Mouse (Mus musculus) c-Kit-positive CD71-negative TER-119-negative erythroid progenitor cells, embryonic 14.5 days (primary cell): ENCODE measurements around the gene Tgoln1.

Source experiments
- DNase-seq: peaks from one replicate; pipeline ENCODE4 v3.0.0-alpha.2; 2013; ENCODE audit warnings: low read depth

Tgoln1 gene

DNA sequence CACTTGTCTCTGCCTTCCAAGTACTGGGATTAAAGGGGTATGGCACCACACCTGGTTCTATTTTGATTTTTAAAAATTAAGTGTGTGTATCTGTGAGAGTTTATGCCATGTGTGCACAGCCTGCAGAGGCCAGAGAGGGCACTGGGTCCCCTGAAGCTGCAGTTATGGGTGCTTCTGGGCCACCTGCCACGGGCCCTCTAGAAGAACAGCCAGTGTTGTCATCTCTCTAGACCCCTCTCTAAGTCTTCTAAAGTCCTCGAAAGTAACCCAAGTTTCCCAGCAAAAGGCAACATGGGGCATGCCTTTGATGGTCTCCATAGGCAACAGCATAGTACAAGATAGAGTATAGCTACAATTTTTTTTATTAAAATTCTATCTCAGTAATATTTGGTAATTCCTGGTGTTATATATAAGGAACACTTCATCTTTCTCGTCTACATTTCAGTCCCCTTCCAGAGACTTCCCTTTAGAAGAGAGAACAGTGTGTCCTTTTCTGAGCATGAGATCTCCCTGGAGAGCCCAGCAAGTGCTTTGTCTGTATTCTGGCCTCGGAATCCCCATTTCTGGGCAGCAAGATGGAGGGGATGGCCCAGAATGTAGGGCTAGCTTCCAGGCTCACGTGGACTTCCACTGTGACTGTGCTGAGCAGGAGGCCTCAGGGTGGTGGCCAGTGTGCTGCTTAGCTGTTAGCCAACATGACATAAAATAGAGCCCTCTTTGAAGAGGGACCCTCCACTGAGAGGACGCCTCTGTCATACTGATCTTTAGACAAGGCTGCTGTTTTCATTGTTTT is 23.6 kb downstream of the Tgoln1 start:
- DNase-seq, result no peak

DNA sequence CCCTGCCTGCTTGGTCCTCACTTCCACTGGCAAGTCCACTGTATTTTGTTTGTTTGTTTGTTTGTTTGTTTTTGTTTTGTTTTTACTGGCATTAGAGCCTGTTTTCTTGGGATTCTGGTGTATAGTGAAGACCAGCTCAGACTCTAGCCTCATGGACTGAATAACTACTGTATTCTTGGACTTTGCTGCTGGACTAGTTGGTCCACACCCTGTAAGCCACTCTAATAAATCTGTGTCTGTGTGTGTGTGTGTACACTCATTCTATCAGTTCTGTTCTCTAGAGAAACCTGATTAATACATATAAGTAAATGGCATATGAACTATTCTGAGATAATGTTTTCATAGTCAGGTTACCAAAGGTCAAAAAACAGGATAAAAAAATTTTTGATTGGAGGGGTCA is 26.7 kb downstream of the Tgoln1 start:
- no peak for DNase-seq

DNA sequence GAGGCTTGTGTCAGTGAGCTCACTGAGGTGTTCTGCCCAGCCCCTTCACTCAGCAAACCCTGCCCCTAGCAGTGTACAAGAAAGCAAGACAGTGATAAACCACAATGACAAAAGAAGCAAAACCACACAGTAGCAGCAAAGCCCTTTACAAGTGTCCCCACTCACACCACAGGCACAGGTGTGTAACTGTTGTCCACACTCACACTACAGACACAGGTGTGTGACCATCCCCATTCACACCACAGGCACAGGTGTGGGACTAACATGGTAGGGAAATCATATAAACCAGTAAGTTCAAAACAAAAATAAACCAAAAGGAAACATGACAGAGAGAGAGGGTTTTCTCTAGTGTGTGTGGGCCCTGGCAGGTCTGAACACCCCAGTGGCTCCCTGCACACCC is 28.5 kb downstream of the Tgoln1 start:
- DNase-seq, result no peak

DNA sequence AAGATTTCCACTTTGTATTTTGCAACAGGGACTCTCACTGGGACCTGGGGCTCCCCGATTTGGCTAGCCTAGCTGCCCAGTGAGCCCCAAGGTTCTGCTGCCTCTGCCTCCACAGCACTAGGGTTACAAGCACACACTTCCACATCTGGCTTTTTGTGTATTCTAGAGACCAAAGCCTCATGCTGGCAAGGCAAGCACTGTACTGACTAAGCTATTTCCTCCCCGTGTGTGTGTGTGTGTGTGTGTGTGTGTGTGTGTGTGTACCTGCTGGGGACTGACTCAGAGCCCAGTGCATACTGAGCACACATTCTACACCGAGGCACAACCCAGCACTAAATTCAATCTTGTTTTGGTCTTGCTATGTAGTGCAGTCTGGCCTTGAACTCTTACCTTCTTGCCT is 30.1 kb downstream of the Tgoln1 start:
- no peak for DNase-seq

DNA sequence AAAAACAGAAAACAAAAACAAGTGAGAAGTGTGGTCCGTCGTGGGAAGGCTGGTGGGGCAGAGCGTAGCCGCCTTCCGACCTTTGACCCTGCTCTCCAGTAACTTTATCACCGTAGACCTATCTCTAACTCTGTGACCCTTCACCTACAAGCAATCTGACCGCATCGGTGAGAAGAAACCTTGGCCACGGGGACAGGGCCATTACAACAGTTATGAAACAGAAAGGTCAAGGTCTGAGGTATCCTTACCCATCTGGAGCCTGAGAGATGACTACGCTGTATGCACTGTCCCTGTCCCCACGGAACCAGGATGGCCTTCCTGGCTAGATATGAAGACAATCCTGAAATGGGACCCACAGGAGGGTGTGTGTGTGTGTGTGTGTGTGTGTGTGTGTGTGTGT is 32.6 kb downstream of the Tgoln1 start:
- no peak for DNase-seq

DNA sequence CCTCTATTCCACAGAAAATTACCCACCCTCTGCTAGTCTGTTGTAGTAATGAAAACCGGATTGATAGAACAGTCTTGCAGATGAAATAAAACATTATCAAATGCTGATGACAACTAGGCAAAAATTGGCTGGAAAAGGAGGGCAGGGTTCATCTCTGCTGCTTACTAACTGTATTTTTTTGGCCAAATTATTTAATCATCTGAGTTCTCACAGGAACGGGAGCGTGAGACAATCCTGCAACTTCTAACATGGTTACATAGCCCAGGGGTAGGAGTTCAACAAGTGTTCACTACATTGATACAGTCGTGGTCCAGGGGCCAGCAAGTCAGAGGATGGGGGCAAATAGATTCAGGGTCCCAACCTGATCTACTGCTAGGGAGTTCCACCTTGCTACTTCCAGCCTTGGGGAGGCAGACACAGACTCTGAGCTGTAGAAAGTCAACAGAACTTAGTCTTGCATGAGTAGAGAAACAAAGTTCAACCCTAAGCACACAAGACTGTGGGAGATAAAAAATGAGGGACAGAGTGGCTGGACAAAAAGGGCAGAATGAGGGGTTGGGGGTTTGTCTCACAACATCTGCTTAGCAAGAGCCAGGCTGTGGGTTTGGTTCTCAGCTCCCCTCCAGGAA is 33.5 kb downstream of the Tgoln1 start:
- DNase-seq, result no peak

DNA sequence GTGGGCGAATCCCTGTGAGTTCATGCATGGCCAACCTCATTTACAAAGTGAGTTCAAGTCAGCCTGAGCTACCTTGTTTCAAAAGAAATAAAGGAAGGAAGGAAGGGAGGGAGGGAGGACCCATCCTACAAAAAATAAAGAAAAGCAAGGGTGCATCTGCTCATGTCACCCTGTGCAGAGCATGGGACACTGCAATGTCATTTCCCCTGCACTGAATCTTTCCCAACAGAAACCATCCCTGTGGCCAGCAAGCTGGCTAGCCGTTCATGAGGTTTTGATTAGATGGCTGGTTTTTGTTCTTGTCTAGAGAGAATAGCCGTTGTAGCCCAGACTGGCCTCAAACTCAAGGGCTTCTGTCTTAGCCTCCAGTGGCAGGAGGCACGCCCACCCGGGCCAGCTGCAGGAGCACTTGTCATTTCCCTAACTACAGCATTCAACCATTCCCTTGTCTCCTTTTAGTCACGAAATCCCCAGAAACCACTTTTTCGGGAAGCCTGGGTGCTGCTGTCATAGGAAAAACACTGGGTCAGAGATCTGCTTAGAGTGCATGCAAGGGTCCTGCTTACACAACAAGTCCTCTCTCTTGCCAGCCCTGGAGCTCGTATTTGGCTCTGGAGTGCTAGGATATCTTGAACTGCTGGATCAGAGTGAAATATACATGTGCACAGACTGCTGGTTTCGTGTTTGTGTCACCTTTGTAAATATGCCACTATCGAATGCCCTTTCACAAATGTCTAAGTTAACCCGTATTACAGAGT is 35.0 kb downstream of the Tgoln1 start:
- no peak for DNase-seq

DNA sequence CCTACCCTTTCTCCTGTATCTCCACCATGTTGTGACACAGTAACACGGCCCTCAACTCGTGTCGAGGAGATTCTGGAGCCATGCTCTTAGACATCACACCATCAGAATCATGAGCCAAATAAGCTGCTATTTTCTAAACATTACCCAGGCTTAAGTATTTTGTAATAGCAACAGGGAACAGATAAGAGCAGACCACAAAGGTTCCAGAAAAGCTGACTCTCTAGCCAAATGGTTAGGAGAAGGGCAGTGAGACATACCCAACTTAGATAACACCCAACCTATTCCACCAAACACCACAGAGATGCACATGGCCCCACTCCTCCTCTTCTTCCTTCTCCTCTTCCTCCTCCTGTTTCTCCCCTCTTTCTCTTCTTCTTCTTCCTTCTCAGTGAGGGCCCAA is 40.8 kb downstream of the Tgoln1 start:
- DNase-seq, result no peak

DNA sequence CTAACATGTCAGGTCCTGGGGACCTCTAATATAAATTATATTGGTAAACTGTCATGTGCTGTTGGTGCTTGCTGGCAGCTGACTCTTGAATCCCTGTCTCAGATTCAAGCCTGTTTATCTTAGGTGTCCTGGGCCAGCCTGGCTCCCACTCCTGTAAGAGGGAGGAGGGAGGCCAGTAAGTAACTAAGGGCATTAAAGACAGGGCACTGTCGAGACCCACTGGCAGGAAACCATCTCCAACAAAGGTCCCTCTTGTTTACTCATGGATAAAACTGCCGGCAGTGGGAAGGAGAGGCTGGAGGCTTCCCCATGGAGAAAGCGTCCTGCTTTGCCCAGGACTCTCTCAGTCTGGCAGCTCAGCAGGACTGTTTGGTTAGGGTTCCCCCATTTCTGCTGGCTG is 45.0 kb downstream of the Tgoln1 start:
- no peak for DNase-seq

DNA sequence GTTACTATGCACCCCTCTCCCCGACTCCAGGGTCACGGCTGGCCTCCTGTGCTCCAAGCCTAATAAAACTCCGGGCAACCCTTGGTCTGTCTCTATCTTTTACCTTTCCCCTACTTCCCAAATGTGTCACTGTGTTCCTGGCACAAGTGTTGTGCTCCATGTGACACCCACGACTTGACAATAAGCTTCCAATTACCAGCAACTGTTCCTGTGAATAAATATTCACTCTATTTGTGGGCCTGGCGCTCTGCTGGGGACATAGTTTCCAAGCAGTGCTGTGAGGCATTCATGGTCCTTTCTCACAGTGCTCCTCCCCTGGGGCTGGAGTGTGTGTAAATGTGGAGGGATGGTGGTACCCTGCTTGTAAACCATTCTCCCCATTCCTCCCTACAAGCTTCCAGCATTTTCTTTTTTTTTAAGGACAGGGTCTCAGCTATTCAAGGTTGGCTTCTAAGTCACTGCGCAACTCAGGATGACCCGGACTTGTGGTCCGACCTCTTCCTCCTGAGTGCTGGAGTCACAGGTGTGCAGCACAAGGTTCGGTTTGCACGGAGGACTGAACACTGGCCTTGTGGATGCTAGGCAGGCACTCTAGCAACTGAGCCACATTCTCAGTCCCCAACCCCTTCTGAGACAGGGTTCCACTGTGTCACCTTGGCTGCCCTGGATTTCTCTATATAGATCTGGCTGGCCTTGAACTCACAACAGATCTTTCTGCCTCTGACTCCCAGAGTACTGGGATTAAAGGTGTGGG is 46.0 kb downstream of the Tgoln1 start:
- DNase-seq, result no peak

DNA sequence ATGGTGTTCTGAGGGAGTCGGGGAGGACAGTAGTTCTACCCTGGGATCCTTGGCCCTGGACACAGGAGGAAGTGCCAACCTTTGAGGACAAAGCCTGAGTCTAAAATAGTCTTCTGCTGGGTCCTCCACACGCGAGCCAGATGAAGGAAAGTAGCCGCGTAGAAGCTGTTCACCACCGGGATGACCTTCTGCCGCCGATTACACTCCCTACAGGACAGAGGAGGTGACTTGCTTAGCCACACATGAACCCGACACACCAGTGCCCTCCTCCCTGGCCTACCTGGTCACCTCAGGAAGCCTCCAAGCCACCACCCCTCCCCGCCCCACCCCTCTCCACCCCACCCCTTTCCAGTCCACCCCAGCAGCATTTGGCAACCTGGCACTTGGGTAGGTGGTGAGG is 48.1 kb downstream of the Tgoln1 start:
- no peak for DNase-seq

DNA sequence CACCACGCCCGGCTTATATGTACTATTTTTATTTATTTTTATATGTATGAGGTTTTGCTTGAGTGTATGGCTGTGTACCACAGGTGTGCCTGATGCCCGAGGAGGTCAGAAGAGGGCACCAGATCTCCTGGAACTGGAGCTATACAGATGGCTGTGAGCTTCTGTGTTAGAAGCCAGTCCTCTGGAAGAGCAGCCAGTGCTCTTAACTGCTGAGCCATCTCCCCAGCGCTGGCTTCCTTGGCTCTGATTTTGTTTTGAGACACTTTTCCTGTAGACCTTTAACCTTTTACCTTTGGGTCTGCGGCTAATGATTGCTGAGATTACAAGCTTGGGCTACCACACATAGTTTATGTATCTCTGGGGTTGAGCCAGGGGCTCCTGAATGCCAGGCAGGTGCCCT is 49.3 kb downstream of the Tgoln1 start:
- DNase-seq, result no peak

DNA sequence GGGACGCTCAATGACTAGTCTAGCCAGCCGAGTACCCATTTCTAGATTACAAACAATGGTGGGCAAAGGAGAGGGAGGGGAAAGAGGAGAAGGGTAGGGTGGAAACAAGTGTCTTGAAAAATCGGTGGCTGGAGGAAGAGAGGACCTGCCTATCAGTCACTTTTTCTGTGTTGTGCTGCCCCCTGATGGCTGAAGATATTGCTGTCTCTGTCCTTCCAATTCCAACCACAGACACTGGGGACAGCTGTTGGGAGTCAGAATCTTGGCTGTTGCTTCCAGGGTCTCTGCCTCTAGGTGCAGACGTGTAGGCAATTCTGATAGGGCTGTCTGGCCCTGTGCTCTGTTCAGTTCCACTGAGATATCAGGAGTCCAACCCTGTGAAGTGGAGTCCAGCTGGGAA is 50.8 kb downstream of the Tgoln1 start:
- peak; percentile 86 for DNase-seq

DNA sequence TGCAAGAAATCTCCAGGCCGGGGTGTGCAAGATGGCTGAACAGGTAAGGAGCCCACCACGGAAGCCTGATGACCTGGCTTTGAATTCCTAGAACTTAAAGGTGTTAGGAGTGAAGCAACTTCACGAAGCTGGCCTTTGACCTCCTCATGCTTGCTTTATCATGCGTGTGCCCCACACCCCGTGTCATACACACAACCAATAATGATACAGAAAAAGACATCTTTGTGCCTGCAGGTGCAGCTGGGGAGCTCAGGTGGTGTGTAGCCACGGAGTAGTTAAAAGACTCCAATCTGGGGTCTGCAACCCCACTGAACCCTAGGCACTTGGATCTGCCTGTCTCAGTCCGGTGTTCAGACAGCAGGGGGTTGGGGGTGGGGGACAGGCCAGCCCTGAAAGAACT is 51.3 kb downstream of the Tgoln1 start:
- DNase-seq, result no peak

DNA sequence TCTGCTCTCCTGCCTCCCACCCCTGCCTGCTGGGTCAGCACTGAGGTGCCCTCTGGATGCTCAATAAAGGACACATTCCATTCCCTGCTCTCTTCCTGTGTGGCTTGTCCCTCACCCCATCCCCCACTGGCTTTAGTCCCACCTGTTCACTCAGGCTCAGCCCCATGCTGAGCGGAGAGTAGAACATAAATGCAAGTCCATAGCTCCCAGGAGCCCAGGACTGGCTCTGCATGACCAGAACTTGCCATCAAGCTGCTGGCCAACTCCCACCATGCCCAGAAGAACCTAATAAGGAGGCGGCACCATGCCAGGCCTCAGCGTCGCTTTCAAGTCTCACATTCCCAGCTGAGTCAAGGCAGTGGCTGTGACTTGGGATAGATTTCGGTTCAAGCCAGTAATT is 53.9 kb downstream of the Tgoln1 start:
- no peak for DNase-seq

DNA sequence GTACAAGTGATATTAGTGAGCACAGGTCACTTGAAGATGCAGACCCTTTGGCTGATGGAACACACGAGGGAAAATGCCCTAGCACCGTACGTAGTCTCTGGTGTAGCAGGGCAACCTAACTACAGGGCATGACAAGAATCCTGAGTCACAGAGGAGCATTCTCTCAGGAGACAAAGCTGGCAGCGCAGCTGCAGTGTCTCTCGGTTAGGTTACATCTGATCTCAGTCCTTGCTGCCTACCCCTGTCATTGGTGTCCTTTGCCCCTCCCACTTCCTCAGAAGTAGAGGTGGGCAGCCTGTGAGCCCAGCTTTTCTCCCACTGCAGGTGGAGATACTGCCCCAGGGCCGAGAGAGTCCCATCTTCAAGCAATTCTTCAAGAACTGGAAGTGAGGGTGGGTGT is 54.3 kb downstream of the Tgoln1 start:
- no peak for DNase-seq

DNA sequence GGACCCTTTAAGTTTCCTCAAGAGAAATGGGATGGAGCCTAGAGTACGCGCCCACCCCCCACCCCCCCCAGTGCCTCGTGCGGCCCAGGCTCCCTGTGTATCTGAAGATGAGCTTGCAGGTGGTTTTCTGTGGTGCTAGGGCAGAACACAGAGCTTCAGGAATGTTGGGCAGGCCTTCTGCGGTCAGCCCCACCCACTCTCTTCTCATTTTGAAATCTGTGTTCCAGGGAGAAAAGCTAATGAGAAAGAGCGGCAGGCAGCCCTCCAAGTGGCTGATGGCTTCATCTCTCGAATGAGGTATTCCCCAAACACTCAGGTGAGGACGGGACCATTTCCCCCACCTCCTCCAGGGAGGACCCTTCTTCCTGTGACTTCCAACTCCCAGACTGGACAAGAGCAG is 56.0 kb downstream of the Tgoln1 start:
- no peak for DNase-seq
